Mouse (Mus musculus): ENCODE measurements at regions not wholly inside any gene's neighbourhood (a gene's known extent, or its start where the extent isn't known, plus 50 kb on each side); places are given as distances from the start of the nearest gene placed in this dataset.
A peak's percentile ranks its signal among the peaks of the same experiment; 100 is the strongest.
"Not testable (repeated sequence)": the region's sequence is repeated elsewhere in the genome, so short reads cannot be mapped to it uniquely, and the experiment has no call there.

DNA sequence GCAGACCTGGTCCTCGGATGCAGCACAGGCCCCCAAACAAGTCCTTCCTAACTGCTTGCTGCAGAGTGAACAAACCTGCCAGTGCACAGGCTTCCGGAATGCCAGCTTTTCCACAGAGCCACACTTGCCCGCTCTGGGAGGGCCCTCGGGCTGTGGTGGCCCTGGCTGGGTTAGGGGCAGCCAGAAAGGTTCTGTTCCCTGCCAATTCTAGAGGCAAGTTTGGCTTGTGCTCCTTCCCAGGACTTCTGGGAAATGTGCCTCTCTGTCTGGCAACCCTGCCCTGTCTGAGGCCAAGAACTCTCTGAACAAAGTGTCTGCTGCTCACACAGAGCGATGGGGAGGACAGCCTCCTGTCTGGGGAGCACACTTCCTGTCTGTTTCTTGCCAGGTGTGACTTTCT lies 66.4 kb downstream of the Xrcc2 start:
- no peak for DNase-seq (ENCODE audit: low read depth, low spot score)
- WGBS: 81% methylated on average over 5 of the region's 5 CpGs

- no peak for DNase-seq (ENCODE audit: low read depth, low spot score)
Observed at GRCm38 (mm10) chr5:25638097-25638496, 67.5 kb downstream of the Xrcc2 start.

DNA sequence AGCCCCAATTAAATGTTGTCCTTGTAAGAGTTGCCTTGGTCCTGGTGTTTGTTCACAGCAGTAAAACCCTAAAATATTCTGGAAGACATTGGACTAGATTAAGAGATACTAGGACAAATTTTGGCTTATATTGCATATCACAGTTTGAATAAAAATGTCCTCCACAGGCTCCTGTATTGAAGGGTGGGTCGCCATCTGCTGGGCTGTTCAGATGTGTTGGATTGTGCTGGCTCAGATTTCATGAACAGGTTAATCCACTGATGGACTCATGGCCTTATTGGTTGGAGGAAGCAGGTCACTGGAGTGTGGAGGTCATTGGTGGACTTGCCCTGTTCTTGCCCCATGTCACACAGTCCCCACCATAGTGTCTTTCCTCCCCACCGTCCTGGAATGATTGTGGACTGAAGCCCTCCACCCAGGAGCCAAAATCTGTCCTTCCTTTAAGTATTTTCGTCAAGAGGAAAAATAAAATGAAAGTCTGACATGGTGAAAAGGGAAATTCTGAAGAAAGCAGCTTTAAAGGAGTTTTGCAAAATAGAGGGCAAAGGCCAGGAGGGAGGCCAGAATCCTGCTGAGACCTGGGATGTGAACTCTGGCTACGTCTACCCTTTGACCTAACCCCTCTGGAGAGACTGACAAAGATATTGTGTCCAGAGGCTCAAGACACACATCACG lies 72.6 kb downstream of the Xrcc2 start:
- WGBS: 77% methylated on average over 5 of the region's 5 CpGs
- DNase-seq (ENCODE audit: low read depth, low spot score): no peak

DNA sequence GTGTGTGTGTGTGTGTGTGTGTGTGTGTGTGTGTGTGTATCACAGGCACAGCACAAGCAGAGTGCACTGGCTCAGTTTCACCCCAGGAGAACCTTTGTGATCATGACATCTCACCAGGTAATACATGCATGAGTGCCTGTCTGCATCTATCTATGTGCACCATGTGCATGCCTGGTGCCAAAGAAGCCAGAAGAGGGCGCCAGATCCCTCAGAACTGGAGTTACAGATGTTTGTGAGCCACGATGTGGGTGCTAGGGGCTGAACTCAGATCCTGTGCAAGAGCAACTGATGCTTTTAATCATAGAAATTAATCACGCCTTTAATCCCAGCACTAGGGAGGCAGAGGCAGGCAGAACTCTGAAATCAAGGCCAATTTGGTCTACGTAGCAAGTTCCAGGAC lies 75.9 kb downstream of the Xrcc2 start:
- WGBS: 85% methylated on average over 4 of the region's 4 CpGs
- DNase-seq (ENCODE audit: low read depth, low spot score): no peak

- no peak for DNase-seq (ENCODE audit: low read depth, low spot score)
- WGBS: 86% methylated on average over 5 of the region's 5 CpGs
Observed at GRCm38 (mm10) chr5:25628504-25628903, 77.1 kb downstream of the Xrcc2 start.

- 70% methylated on average over 5 of the region's 5 CpGs for WGBS
- no peak for DNase-seq (ENCODE audit: low read depth, low spot score)
Observed at GRCm38 (mm10) chr5:25627086-25627485, 78.5 kb downstream of the Xrcc2 start.

- no peak for DNase-seq (ENCODE audit: low read depth, low spot score)
- WGBS: 16% methylated on average over 1 of the region's 1 CpGs
Observed at GRCm38 (mm10) chr5:25624029-25624428, 81.6 kb downstream of the Xrcc2 start.

DNA sequence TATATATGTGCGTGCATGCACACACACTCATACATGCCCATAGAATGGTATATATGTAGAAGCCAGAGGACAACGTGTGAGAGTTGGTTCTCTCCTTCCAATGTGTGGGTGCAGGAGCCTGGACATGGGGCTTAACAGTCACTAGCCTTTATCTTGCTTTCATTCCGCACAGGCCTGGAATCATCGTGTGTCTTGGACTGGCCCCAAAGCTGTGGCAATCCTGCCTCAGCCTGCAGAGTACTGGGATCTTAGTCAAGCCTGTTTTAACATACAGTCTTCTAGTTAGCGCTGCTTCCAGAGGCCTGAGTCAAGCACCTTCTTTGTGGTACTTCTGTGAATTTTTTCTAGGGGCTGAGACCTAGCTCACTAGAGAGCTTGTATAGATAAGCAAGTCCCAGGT lies 85.8 kb downstream of the Xrcc2 start:
- no peak for DNase-seq (ENCODE audit: low read depth, low spot score)

DNA sequence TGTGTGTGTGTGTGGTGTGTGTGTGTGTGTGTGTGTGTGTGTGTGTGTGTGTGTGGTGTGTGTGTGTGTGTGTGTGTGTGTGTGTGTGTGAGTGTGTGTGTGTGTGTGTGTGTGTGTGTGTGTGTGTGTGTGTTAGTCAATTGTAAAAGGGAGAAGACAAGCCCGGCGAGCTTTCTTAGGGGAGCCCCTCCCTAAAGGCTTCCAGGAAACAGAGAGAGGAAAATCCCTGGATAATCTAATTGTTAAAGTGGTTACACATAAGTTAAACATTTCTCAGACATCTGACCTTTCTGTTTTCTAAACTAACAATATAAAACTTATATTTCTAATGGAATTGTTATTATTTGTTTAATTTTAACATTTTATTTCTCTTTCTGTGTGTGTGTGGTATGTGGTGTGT lies 86.3 kb downstream of the Xrcc2 start:
- not testable (repeated sequence) for DNase-seq (ENCODE audit: low read depth, low spot score)
- 11% methylated on average over 2 of the region's 2 CpGs for WGBS

More for the DNA sequence above, 85.8 kb downstream of the Xrcc2 start:
- WGBS: 33% methylated on average over 5 of the region's 5 CpGs

- WGBS: 40% methylated on average over 4 of the region's 4 CpGs
- DNase-seq (ENCODE audit: low read depth, low spot score): no peak
Observed at GRCm38 (mm10) chr5:25614659-25615061, 91.0 kb downstream of the Xrcc2 start.

DNA sequence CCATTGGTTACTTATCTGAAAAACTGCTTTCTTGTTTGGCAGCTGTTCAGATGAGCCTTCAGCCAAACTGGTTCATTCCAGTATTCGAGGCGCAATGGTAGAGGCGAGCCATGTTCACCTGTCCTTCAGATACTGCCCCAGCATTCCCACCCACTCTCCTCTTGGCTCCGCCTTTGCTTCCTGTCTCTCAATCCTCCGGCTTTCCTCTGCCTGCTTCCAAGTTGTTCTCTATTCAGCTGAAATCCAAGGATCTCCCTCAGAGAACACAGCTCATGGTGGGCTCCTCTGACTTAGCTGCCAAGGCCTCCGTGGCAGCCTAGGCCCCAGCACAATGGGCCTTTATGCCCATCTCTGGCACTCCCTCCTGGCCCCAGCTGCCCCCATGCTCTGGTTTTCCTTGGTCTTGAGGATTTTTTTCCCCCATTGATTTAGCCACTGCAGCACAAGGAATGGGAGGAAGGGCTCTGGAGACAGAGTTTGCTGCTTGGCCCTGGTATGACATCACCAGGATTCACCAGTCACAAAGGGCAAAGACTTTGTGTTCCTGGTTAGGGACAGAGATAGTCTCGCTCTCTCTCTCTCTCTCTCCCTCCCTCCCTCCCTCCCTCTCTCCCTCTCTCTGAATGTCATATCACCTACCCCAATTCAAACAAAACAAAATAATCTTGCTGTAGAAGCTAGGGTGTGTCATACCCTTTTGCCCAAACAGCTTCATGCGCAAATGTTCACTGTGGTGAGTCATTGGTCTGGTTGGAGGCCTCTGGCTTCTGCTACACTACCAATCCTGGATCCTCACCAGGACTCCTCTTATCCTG lies 91.6 kb downstream of the Xrcc2 start:
- peak; percentile 73 for DNase-seq (ENCODE audit: low read depth, low spot score)
- WGBS: 31% methylated on average over 8 of the region's 8 CpGs

DNA sequence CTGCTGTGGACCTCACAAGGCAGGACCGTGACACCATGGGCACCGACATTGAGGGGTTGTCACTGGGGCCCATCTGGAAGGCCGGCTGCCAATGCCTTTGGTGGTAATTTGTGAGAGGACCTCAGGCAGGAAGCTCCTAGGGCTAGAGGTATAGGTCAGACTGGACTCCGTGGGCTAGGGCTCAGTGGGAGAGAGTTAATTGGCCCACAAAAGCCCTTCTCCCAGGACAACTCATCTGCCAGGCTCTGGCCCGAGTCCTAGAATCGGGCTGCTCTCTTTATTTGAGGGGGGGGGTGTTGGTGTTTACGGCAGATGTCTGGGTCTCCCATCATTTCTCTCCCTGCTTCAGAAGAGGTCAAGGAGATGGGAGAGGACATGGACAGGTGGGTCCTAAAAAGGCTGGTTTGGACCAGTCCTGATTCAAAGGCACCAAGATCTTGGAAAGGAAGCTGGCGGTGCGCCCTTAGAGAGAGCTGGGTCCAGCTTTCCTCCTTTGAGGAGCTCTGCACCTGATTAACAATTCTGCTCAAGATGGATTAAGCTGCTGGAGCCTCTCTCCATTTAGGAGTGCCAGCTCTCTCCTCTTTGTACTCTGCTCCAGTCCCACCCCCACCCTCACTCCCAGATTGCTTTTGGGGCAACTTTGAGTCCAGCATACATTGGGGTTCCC lies 93.5 kb downstream of the Xrcc2 start:
- WGBS: 92% methylated on average over 9 of the region's 9 CpGs

GRCm38 (mm10) chr5:25609911-25610310 lies 94.0 kb downstream of the Cct8l1 start:
- 18% methylated on average over 9 of the region's 9 CpGs for whole genome bisulfite sequencing
- no peak for DNase-seq (ENCODE audit: low read depth, low spot score)

More for the DNA sequence above, 93.5 kb downstream of the Xrcc2 start:
- DNase-seq (ENCODE audit: low read depth, low spot score): no peak

- no peak for DNase-seq (ENCODE audit: low read depth, low spot score)
- WGBS: 41% methylated on average over 2 of the region's 2 CpGs
Observed at GRCm38 (mm10) chr5:25602123-25602522, 86.3 kb downstream of the Cct8l1 start.

DNA sequence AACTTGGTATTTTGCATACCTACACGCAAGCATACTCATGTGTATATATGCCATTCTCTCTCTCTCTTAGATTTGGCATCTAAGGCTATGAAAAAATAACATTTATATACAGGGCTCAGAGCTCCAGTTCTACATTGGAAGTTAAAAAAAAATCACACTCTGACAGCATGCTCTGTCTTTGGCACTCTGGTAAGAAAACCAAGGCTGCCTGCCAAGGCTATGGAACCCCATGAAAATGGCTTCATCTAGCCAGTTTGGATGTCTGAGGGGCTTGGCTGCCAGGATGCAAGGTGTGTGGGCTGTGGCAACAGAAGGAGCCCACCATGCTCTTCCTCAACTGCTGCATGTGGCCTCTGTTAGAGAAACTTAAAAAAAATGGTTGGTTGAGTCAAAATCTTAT lies 83.5 kb downstream of the Cct8l1 start:
- 88% methylated on average over 1 of the region's 1 CpGs for WGBS
- no peak for DNase-seq (ENCODE audit: low read depth, low spot score)

- DNase-seq (ENCODE audit: low read depth, low spot score): no peak
- WGBS: 87% methylated on average over 6 of the region's 6 CpGs
Observed at GRCm38 (mm10) chr5:25597786-25598185, 81.9 kb downstream of the Cct8l1 start.

GRCm38 (mm10) chr5:25591709-25592108 lies 75.8 kb downstream of the Cct8l1 start:
- DNase-seq (ENCODE audit: low read depth, low spot score): no peak

Measured in large intestine, adult 2 months (tissue).